Mouse (Mus musculus) cerebral cortex, adult 2 months (tissue): ENCODE measurements around the gene Tceanc2.

ENCODE experiments used
- WGBS: fragments of 180-500 bp; shearing (Covaris S2); methylation state at CpG from one replicate; pipeline ENCODE4 v1.1.7; 2018; 5-methylcytosine and 5-hydroxymethylcytosine counted together

The Tceanc2 gene

DNA sequence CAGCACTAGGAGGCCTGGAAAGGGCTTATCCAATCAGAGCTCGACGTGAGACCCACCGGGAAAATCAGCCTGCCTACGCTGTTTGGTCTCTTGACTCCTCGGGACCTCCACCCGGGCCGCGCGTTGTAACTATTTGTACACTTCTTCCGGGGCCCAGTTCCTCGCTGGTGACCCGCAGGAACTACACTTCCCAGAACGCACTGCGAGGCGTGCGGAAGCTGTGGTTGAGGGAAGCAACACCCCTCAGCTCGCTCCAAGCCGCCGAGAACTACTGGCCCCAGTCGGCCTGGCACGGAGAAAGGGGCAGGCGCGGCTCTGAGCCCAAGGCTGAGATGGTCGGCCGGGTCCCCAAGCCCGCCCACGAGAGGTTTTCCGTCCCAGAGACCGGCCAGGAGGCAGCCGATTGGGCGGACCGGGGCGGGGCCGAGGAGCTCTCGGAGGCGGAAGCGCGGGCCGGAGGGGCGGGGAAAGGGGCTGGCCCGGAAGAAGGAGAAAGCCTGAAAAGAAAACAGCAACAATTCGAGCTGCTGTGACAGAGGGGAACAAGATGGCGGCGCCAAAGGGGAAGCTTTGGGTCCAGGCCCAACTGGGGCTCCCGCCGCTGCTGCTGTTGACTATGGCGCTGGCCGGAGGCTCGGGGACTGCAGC, 610 bp downstream of the Tceanc2 start, which contains the start of gene Tmem59:
Gene Tmem59, plus strand, starts transcription at position 218 of the 648 bp plus-strand sequence.
- WGBS: 1% methylated on average over 49 of the region's 49 CpGs

DNA sequence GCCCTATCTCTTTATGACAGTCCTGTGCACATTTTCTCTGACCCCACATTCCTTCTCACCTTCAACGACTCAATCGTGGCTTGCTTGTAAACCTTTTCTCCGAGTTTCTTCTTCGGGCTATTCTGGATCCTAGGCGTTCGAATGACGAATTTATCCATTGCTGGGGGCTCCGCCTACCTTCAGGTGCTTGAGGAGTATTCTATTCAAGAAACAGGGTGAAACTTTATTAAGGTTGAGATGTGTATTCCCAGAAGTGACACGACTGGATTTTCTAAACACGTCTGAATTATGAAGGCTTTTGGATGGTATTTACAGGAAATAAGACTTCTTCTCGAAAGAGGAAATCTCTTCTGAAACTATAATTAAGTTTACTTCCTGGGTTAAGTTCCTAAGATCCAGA, 1.4 kb downstream of the Tceanc2 start:
- WGBS: 39% methylated on average over 11 of the region's 11 CpGs

DNA sequence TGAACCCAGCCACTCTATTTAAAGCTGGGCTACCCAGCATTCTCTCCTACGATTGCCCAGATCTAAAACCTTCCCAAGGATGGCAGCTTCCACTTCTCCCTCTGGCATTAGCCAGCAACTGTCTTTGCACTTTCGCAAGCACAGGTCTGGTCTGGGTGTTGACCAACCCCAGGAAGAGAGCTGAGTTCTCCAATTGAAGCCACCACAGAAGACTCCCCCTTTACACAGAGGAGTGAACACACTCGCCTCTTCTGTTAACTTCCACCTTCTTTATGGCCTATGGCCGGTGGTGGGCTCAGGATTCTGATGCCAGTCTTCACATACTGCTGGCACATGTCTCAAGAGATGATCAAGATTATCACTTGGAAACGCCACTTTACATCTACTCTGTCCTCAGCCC, 11.1 kb downstream of the Tceanc2 start:
- WGBS: 91% methylated on average over 5 of the region's 5 CpGs

DNA sequence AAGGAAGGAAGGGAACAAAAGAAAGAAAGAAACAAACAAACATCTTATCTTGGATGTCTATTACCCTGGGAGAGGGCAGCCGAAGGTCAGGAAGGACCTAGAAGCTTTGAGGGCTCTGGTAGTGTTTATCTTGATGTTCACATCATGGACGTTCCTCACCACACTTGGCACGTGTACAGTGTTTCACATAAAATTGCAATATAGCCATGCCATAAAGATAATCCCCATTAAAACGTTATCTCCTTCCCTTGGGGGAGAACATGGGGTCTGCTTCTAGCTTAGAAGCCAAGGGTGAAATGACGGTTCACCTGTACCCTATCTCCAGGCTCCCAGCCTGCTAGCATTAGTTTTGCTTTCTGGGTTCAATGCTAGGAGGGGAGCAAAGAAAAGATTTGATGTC, 12.2 kb downstream of the Tceanc2 start:
- 81% methylated on average over 5 of the region's 5 CpGs for WGBS

DNA sequence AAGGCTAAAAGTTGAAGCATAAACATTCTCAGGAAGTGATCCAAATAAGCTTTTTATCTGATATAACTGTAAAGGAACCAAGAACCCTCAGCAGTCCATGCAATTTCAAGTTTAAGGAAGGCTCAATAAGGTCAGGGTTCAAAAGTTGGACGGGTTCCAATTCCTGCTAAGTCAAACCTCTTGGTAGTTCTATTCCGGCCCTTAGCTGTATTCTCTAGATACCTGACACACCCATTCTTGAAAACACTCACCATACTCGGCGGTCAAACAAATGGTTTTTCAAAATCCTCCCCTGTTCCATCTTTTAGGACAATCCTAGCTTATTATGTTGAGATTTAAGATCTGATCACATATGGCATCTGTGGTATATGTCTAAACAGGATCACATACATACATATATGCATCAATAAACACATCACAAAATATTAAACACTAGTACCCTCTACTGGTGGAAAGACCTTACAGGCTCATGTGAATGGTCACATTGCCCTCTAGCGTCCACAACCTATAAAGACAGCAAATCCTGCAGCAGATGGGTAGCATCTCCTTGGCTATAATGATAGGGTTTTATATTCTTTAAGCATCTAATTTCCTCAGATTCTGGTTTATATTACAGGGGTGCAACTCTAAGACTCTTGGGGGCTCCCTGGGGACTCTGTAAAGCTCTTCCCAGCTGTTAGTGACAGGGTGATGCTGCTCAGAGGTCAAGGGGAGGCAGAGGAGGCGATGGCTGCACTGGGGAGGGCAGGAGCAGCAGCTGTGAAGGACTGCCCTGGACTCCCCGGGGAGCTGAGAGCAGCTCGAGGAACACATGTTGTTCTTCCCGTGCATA, 14.9 kb downstream of the Tceanc2 start:
- WGBS: 26% methylated on average over 9 of the region's 9 CpGs

DNA sequence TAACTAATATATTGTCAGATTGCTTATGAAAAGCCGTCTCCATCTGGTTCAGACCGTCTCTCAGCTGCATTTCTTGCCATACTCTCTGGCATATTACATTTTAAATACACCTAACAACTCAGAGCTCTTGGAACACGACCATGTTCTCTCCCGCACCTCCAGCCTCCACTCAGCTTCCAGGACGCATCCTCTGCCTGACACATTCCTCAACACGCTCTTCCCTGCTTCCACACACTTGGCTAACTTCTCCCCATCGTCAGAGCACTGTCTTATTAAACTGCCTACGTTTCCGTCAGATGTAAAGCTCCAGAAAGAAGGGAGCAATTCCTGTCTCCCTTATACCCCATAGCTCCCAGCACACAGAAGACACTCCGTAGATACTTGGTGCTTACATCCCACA, 15.6 kb downstream of the Tceanc2 start:
- 48% methylated on average over 10 of the region's 10 CpGs for WGBS

DNA sequence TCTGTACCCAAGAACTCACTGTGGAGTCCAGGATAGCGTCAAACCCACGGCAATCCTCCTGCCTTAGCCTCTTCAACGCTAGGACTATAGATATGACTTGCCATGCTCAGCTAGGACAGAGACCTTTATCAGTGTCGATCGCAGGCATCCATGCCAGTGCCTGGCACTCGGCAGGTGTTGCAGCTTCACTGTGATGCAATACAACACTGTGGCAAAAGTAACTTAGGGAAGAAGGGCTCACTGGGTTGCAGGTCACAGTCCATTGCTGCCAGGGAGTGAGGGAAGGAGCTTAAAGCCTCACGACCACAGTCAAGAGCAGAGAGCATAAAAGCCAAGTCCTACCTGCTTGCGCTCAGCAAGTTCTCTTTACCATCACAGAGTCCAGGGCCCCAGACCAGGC, 18.7 kb downstream of the Tceanc2 start:
- WGBS: 92% methylated on average over 8 of the region's 8 CpGs

DNA sequence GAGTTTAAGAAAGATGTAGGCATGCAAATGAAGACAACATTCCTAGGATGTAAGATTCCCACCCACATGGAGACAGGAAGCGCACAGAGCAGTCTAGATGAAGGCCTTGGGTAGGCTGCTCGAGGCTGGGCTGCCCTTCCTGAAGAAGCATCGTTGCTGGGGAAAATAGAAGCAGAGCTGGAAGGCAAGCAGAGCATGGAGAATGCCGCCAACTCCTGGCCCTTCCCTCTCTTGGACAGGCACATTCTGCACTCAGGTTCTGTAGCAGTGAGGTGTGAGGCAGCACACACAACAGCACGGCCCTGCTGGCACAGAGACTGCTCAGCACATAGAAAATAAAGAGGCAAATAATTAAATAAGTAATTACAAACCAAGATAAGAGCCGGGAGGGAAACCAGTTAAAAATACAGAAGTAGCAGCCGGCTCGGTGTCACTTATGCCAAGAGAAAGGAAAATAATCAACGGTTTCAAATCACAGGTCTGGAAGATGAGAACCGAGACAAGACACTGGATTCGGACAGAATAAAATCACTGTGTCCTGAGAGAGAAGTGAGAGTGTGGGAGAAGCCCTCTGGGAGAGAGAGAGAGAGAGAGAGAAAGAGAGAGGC, 19.6 kb downstream of the Tceanc2 start:
- WGBS: 60% methylated on average over 11 of the region's 11 CpGs

DNA sequence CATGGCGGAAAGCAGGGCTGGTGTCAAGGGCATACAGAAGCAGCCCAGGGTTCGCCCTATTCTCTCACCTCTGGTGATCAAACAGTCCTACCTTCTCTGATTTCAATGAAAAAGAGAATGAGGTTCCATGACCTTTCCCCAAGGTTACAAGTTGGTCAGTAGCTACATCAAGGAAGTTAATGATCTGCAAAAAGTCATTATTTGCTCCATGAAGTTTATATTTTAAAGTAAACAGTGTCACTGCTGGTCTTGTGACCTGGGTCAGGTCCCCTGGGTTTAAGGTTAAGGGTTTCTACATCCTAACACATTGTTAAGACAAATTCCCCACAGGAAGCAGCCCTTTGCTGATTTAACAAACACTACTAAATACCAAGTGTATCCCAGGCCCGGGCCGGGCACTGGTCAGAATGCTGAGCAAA, 21.9 kb downstream of the Tceanc2 start:
- 89% methylated on average over 4 of the region's 4 CpGs for WGBS

DNA sequence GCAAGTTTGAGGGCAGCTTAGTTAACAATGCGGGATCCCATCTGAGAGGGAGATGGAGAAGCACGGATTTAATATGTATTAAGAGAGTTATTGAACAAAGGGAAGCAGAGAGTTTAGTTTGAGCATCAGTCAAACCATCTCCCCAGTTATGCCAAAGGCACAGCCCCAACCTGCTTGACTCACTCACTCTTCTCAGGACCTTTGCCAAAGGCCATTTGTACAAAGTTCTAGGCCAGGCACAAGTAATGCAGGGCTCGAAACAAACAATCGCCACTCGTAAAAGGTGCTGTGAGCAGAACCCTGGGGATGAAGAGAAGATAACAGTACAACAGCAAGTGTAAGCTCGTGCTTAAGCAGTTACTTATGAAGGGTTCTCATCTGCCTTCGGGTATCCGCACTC, 26.3 kb downstream of the Tceanc2 start:
- 95% methylated on average over 8 of the region's 8 CpGs for WGBS

DNA sequence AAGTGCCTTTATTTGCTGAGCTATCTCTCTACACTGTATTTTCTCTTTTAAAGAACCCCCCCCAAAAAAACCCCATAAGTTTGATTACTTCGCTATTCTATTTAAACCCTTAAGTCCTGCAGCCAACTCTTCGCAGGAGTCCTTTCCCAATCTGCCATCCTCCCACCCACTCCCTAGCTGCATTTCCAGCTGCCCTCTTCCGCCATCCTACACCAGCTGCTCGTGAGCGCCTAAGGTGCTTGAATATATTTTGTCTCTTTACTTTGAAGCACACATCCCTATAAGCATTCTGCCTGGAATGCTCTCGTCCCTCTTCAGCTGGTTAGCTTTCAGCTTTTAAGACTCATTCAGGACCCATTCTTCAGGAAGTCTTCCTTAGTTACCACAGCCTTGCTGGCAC, 27.9 kb downstream of the Tceanc2 start:
- 36% methylated on average over 6 of the region's 6 CpGs for WGBS

DNA sequence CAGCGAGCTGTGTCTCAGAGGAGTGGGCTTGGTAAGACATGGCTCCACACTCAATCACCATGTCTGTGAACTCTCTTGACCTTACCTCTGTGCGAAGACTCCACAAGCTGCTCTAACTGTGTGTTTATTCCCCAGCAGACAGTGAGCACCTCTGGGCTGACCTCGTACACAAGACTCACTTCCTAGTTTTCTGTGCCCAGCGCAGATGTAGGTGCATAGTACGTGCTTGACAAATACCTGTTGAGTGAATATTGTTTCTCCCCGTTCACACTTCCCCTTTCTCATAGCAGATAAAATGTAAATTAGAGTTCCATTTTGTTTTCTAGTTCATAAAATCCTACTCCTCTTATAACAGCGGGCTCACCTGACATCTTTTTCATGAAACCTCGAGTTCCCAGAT, 35.4 kb downstream of the Tceanc2 start:
- WGBS: 93% methylated on average over 8 of the region's 8 CpGs

DNA sequence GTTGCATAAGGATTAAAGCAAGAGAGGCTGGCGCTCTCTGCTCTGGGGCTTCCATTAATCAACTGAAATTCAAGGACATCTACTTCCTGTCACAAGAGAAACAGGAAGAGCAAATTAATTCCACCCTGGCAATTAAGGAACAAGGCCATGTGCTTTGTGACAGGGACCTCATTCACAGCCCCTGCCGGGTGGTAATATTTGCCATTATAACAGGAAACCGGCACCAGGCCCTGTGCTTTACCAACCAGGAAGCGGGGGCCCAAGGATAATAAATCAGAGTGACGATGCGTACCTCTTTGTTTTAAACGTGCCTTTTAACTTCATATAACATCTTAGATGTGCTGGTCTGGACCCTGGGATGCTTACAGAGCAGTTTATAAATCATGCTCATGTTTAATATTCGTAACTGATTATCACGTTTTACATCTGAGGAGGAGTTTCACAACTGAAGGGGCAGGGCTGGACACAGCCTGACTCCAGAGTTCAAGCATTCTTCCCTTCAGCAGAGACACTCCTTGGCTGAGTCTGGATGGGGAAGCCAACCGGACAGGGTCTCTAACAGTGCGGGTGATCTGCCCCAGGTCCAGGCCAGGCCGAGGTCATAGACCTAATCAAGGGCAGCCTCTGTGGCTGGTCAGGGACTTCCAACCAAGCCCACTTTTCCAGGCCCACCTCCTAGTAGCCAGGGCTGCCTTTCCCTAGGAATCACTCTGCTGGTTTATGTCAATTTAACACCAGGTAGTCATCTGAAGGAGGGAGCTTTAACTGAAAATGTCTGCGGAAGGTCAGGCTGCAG, 38.9 kb downstream of the Tceanc2 start:
- WGBS: 75% methylated on average over 13 of the region's 13 CpGs

DNA sequence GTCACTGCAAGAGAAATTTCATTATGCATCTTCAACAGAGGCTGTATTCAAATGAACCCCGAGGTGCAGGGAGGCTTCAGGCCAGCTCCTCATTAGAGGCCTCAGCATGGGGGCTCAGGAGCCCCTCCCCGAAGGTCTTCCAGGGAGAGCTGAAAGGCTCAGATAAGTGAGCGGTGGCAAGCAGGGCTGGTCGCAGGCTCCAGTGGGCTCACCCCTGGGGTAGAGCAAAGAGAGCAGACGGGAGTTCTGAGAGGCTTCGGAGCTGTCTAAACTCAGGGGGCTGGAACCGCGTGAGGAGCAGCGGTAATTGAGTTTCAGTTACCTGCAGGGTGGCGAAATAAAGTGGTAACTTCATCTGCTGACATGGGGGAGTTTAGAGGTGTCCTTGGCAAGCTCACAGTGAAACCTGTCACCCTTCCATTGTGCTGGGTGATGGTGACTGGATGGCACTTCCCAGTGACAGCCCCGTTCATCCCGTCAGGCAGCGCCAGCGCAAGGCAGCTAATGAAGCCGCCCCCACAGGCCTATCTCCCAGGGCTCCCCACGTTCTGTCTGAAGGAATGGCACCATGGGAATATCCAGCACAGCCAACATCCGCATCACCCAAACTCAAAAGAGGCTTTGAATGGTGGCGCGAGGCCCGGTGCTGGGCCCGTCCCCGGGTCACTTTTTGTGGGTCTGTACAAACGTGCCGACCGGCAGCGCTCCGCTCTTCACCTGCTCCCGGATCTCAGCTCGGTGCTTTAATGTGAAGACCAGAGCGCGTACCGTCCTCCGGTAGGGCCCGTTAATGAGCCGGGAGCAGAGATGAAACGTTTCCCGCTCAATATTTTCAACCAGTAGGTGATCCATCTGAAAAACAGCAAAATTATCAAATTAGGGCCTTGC, 39.7 kb downstream of the Tceanc2 start:
- WGBS: 71% methylated on average over 37 of the region's 37 CpGs

DNA sequence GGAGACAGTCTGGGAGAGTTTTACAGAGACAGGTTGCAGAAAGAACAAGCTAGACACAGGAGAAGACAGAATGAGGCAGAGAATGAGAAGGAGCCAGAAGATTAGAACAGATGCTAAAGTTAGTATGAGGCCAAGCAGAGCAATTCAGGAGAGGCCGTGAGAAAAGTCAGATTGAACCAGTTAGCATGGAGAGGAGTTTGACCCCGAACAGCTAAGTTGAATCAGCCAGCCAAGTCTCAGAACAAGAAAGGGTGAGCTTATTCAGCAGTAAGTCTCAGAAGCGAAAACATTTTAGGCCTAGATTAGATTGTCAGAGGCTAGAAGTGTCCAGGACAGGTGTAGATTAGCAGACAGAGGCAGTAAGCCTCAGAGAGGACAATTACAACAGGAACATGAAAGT, 42.4 kb downstream of the Tceanc2 start:
- 64% methylated on average over 3 of the region's 3 CpGs for WGBS

DNA sequence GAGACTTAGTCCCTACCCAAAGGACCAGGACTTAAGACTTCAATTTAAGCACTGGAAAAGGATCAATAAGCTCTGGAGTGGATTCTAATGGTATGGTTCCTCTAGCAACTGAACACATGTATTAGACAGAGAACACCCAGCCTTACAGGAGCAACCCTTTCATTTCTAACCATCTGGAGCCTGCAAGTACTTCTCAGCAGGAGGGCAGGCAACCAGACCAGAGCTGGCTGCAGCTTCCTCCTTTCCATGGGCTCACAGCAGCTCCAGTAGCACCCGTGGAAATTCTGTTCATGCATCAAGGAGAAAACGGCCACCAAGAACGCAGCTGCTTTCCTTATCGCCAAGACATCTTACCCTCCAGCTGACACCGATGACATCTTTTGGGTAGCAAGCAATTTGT, 43.3 kb downstream of the Tceanc2 start:
- 84% methylated on average over 5 of the region's 5 CpGs for WGBS

DNA sequence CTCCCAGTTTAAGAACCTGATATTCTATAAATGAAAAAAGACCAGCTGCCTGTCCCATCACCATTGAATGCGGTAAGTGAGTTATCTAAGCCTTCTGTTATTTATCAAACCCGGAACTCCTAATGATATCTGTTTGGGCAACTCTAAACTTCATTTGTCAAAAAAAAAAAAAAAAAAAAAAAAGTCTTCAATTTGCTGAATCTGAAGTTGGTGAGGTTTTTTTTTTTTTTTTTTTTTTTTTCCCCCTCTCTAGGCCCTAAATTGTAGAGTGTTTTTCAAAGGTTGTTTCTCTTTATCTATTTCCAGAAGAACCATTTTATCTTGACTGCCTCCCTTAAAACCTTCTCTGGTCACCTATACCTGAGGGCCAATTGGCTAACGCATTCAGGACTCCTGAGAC, 44.0 kb downstream of the Tceanc2 start:
- WGBS: 98% methylated on average over 3 of the region's 3 CpGs

DNA sequence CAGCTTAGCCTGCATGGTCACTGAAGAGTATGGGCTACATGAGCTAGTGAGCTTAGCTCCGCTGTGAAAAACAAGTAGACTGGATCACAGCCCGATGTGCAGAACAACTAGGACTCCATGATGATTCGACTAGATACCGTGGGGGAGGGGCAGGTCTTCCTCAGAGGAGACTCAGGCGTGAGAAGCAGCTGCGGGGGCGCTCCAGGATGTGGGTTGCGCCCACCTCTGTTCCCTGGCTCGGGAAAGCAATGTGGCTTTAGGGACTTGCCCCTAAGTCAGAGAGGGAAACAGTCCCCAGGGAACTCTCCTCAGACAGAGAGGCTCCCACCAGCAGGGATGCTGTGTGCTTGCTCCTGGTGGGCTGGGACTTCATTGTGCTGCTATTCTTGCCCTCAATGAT, 48.4 kb downstream of the Tceanc2 start:
- 31% methylated on average over 9 of the region's 9 CpGs for WGBS

DNA sequence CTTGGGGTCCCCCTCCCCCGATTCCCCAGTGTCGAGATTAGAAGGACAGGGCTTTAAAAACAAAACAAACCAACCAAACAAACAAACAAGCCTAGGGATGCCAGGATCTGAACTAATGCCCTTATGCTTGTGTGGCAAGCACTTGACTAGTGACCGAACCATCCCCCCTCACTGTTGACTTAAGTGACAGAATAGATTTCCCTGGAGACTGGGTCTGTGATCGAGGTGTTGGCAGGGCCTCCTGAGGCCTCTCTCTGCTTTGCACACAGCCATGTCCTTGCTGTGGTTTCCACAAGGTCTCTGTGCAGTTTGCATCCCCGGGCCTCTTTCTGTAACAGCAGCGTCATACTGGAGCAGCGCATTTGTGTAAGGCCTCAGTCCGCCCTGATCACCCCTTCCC, 49.5 kb downstream of the Tceanc2 start:
- 90% methylated on average over 8 of the region's 8 CpGs for WGBS

DNA sequence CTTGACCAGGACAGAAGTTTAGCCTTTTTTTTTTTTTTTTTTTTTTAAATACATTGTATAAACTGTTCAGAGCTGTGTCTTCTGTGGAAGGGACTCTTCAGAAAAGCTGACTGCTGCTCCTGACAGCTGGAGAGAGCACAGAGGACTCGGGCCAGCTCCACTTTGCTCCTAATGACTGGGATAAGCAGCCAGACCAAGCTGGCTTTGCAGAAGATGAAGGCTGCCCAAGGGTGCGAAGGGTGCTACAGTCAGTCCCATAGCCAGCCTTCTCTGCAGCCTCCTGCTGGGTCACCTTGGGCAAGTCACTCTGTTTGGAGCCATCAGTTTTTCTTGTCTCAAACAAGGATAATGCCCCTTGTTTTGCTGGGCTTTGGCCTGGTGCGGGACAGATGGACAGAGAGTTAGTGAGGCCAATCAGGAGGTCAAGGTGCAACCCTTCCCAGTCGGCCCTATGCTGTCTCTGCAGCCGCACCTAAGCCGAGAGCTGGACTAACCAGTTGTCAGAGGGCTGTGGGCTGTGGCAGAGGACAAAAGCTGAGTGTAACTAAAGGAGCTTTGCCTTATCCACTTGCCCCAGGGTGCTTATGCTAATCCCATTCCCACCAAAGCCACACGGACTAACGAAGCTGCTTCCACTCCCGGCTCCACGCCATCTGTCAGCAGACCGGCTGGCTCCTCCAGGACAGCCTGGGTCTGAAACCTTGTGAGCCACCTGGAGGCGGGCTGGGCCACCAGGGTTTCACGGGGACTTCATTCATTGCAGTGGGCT, 50.8 kb downstream of the Tceanc2 start:
- WGBS: 74% methylated on average over 13 of the region's 13 CpGs
